Mouse (Mus musculus) spleen, adult 2 months (tissue): Measurements from ENCODE around the gene Abl1.

Source experiments
- CTCF ChIP-seq: fragments of 200-500 bp; IDR thresholded peaks from 2 replicates; pipeline ENCODE4 v1.5.1; 2011; ENCODE audit warnings: mild to moderate bottlenecking, inconsistent platforms; ENCODE audit not compliant: insufficient read depth, insufficient read length, insufficient replicate concordance; ENCODE audit errors: extremely low read depth
- POLR2A ChIP-seq: fragments of 200-500 bp; IDR thresholded peaks from 2 replicates; pipeline ENCODE4 v1.6.1; 2011; ENCODE audit warnings: low read depth, low read length, inconsistent platforms

GRCm38 (mm10) chr2:31803480-31803879 is 115.3 kb downstream of the Abl1 start:
- TF ChIP-seq CTCF = no peak
- TF ChIP-seq POLR2A = no peak
